Mouse (Mus musculus) spleen, postnatal 14 days (tissue): Measurements from ENCODE around the gene Pprc1.

Experiments used
- DNase-seq, 2 experiments: peaks; one replicate each; pipeline ENCODE4 v3.0.0; 2021 to 2022; ENCODE audit warnings: low spot score in 2 of 2

Gene Pprc1

GRCm38 (mm10) chr19:46056388-46056946 lies 11.8 kb downstream of the Pprc1 start:
- DNase-seq: peak; percentile 80 to 87

DNA sequence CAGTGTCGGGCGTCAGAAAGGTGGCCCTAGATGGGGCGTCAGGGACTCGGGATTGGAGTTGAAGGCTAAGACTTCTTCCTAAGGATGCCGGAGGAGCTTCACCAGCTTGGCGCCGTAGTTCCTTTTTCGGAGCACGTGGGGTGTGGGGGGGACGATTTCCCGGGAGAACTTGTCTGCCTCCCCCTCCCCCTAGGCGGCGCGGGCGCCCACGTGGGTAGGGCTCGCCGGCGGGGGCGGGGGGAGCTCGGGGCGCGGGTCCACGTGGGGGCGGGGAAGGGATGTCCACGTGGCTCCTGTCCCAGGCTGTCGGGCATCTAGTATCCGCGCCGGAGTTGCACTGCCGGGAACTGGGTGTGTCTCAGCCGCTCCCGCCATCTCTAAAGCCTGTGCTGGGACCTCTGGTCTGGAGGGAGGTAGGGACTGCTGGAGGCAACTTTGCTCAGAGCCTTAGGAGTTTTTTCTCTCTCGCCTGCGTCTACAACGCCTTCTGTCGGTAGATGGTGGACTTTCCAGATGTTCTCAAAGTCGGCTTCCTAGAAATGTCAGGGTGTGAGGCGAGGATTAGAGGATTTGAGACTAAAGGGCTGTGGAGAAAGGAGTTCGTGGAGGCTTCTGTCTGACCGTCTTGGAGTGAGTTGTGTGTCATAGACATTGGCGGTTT lies 12.4 kb downstream of the Pprc1 start:
- DNase-seq: peak in 1 of 2 experiments; percentile 52

GRCm38 (mm10) chr19:46058466-46058865 lies 13.8 kb downstream of the Pprc1 start:
- DNase-seq: no peak

- no peak for DNase-seq
These were observed 16.2 kb downstream of the Pprc1 start for GRCm38 (mm10) chr19:46060845-46061244.

- no peak for DNase-seq
These were observed 23.4 kb downstream of the Pprc1 start for GRCm38 (mm10) chr19:46068054-46068453.

- DNase-seq: no peak
These were observed 28.6 kb downstream of the Pprc1 start for GRCm38 (mm10) chr19:46073285-46073684.

- no peak for DNase-seq
These were observed 29.6 kb downstream of the Pprc1 start for GRCm38 (mm10) chr19:46074266-46074665.

- DNase-seq: peak; percentile 96 to 99
These were observed 31.2 kb downstream of the Pprc1 start, which contains the start of gene Nolc1 for GRCm38 (mm10) chr19:46075616-46076607. Gene Nolc1, plus strand, starts transcription at chr19:46075863.

GRCm38 (mm10) chr19:46078535-46078934 lies 33.8 kb downstream of the Pprc1 start:
- DNase-seq: no peak

DNA sequence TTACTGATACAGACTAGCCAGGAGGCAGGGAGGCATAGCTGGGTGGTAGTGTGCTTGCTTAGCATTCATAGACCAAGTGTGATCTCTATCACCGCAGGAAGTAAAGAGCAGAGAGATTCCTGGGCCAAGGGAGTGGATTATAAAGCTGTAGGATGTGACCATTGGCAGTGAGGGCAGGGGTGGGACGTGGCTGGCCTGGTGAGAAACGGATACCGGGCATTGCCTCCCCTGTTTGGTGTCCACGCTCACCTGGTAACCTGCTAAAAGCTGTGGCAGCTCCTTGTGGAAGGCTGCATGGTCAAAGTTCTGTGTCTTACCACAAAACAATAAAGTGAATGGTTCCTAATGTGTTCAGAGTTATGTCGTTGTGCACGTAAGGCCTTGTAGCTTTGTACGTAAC lies 40.5 kb downstream of the Pprc1 start:
- DNase-seq: no peak

DNA sequence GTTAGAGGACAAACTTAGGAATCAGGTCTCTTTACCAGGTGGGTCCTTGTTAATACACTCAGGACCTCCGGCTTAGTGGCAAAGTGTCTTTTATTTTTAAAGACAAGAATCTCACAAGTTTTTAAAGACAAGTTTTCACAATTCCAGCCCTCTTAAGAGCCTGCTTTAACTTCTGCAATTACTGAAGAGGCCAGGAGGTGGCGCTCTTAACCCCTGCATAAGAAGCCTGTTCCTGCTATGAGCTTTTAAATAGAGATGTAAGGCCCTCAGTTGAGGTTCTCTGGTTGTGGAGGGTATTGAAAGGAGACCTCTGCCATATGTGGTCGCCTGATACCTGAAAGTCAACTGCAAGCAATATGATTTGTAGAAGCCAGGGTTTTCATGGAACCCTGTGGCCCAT lies 41.7 kb downstream of the Pprc1 start:
- peak in 1 of 2 experiments; percentile 41 for DNase-seq

GRCm38 (mm10) chr19:46087871-46088270 lies 43.2 kb downstream of the Pprc1 start:
- no peak for DNase-seq

DNA sequence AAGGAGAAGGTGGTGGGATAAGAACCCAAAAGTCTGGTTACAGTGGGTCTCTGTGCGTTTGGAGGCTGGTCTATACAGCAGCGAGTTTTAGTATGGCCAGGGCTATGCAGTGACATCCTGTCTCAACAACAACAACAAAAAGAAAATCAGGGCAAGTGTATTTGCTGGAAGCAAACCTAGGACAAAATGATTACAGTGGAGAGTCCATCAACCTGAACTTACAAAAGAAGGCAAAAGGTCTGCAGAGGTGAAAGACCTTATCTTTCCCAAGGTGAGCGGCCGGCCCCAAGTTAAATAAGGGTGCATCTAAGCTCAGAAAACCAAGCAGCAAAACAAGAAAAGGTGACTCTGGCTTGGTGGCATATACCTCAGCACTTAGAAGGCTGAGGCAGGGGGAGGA lies 47.0 kb downstream of the Pprc1 start:
- no peak for DNase-seq

GRCm38 (mm10) chr19:46094144-46094543 lies 49.5 kb downstream of the Pprc1 start:
- no peak for DNase-seq

DNA sequence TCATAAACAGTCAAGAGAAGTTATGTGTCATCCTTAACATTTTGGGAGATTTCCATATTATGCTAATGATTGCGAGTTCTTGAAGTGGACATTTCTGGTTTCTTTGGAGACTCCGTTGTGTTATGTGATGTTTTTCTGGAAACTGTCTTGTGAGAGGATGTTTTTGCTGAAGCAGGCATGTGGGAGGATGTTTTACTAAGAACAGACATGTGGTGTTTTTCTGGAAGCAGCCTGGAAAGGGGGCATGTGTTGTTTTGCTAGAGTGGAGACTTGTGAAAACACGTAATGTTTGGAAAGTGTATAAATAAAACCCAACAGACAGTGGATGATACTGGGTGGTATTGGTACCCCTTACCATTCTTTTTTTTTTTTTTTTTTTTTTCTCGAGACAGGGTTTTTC lies 50.6 kb downstream of the Pprc1 start:
- no peak for DNase-seq

DNA sequence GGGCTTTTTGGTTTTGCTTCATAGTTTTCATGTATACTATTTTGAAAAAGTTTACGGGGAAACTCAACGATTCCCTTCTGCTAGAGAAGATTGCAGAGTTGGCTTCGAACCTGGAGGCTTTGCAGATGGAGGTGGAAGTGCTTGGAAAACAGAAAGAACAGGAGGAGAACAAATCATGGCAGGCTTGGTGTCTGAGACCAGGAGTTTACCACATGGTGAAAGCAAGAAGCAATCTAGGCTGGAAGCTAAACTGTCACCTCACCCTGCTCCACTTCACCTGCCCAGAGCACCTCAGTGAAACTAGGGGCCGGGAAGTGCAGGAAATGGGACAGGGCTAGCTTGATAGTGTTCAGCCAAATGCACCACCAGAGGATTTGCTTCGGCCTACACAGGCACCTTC lies 51.7 kb downstream of the Pprc1 start:
- DNase-seq: no peak

GRCm38 (mm10) chr19:46099561-46099960 lies 54.9 kb downstream of the Pprc1 start:
- no peak for DNase-seq

DNA sequence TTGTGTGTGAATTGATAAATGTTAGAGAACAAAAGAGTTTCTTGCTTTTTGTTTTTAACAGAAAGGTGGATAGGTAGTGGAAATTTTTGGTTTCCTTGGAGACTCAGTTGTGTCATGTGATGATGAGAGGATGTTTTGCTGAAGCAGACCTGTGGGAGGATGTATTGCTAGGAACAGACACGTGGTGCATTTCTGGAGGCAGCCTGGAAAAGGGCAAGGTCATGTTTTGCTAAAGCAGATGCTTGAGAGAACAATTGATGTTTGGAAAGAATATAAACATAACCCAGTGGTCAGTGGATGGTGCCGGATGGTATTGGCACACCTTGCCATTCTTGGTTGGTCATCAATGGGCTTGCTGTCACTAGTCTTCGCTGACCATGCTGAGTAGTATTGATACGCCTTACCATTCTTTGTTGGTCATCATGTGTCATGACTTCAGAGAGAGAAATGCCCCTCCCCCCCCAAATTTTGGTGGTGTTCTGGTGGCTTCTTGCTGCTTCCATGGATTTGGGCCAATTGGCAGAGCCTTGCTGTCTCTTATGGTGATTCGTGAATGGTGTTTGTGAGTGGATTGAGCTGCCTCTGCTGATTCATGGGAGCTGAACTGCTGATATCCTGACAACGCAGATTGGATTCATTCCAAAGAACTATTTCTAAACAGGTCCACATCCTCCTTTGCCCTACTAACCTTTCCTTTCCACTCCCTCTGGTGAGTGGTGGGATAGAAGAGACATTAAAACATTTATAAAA lies 58.9 kb downstream of the Pprc1 start:
- no peak for DNase-seq

- no peak for DNase-seq
These were observed 59.5 kb downstream of the Pprc1 start for GRCm38 (mm10) chr19:46104187-46104557.

GRCm38 (mm10) chr19:46110214-46110613 lies 65.5 kb downstream of the Pprc1 start:
- no peak for DNase-seq

- DNase-seq: no peak
These were observed 66.1 kb downstream of the Pprc1 start for GRCm38 (mm10) chr19:46110781-46111180.

GRCm38 (mm10) chr19:46114617-46115016 lies 69.9 kb downstream of the Pprc1 start:
- DNase-seq: no peak
